Mouse (Mus musculus) v-Abl transformed pro-B cells (cell line): ENCODE measurements around the gene Acpp.

Experiments
- in situ Hi-C, 2 experiments: fragments of 400-800 bp; cut with MboI; formaldehyde crosslinking; loops; one replicate each; pipeline ENCODE4 v1.15.1; 2025; ENCODE audit not compliant: unreplicated experiment in 2 of 2

Gene Acpp

GRCm38 (mm10) chr9:104306734-104307133 is 30.8 kb downstream of the Acpp start:
- in situ Hi-C loops = loop anchor here (5.0 to 10.0 kb wide), 3 partner anchors 34 to 232 kb away; no protein-coding TSS in a partner anchor

- in situ Hi-C loops = loop anchor here (5.0 to 10.0 kb wide), 3 partner anchors 33 to 231 kb away; no protein-coding TSS in a partner anchor
Measured at GRCm38 (mm10) chr9:104305333-104306111, 32.0 kb downstream of the Acpp start.

- in situ Hi-C loops = loop anchor here (5.0 to 10.0 kb wide), 4 partner anchors 32 to 230 kb away; no protein-coding TSS in a partner anchor
Measured at GRCm38 (mm10) chr9:104304800-104305199, 32.7 kb downstream of the Acpp start.

- in situ Hi-C loops = loop anchor here in 1 of 2 experiments (5.0 to 10.0 kb wide), 2 partner anchors 97 to 230 kb away; no protein-coding TSS in a partner anchor
Measured at GRCm38 (mm10) chr9:104304376-104304775, 33.2 kb downstream of the Acpp start.

GRCm38 (mm10) chr9:104300569-104300968 is 37.0 kb downstream of the Acpp start:
- in situ Hi-C loops = loop anchor here in 1 of 2 experiments (5.0 to 10.0 kb wide), 2 partner anchors 93 to 226 kb away; no protein-coding TSS in a partner anchor

GRCm38 (mm10) chr9:104297041-104297440 is 40.5 kb downstream of the Acpp start:
- in situ Hi-C loops = loop anchor here (25.0 kb wide), 1 partner anchor 1090 kb away; the partner anchor contains the start of genes Aste1 (in 2 of the 2) and Nek11 (in 2 of the 2)

- in situ Hi-C loops = loop anchor here (25.0 kb wide), 1 partner anchor 1102 kb away; the partner anchor contains the start of genes Aste1 (in 2 of the 2) and Nek11 (in 2 of the 2)
Measured at GRCm38 (mm10) chr9:104284934-104285333, 52.6 kb downstream of the Acpp start.

GRCm38 (mm10) chr9:104282536-104282935 is 55.0 kb downstream of the Acpp start:
- in situ Hi-C loops = loop anchor here (25.0 kb wide), 1 partner anchor 1105 kb away; the partner anchor contains the start of genes Aste1 (in 2 of the 2) and Nek11 (in 2 of the 2)

- in situ Hi-C loops = loop anchor here (25.0 kb wide), 1 partner anchor 1106 kb away; the partner anchor contains the start of genes Aste1 (in 2 of the 2) and Nek11 (in 2 of the 2)
Measured at GRCm38 (mm10) chr9:104281737-104282136, 55.8 kb downstream of the Acpp start.

- in situ Hi-C loops = loop anchor here (25.0 kb wide), 1 partner anchor 1106 kb away; the partner anchor contains the start of genes Aste1 (in 2 of the 2) and Nek11 (in 2 of the 2)
Measured at GRCm38 (mm10) chr9:104280725-104281495, 56.6 kb downstream of the Acpp start.

- in situ Hi-C loops = loop anchor here (5.0 to 25.0 kb wide), 4 partner anchors 97 to 1110 kb away; partner anchors contain the start of genes Aste1 (in 2 of the 2), Nek11 (in 2 of the 2) and Nphp3 (in 1 of the 2)
Measured at GRCm38 (mm10) chr9:104277528-104278162, 59.9 kb downstream of the Acpp start.

GRCm38 (mm10) chr9:104275084-104275785 is 62.3 kb downstream of the Acpp start:
- in situ Hi-C loops = loop anchor here (5.0 to 25.0 kb wide), 4 partner anchors 100 to 1112 kb away; partner anchors contain the start of genes Aste1 (in 2 of the 2), Nek11 (in 2 of the 2) and Nphp3 (in 1 of the 2)

GRCm38 (mm10) chr9:104272057-104272456 is 65.5 kb downstream of the Acpp start:
- in situ Hi-C loops = loop anchor here (5.0 to 25.0 kb wide), 5 partner anchors 35 to 810 kb away; partner anchors contain the start of gene Nphp3 (in 1 of the 2)

- in situ Hi-C loops = loop anchor here (5.0 to 25.0 kb wide), 5 partner anchors 36 to 809 kb away; partner anchors contain the start of gene Nphp3 (in 1 of the 2)
Measured at GRCm38 (mm10) chr9:104271642-104272041, 65.9 kb downstream of the Acpp start.

- in situ Hi-C loops = loop anchor here (5.0 to 25.0 kb wide), 5 partner anchors 37 to 808 kb away; partner anchors contain the start of gene Nphp3 (in 1 of the 2)
Measured at GRCm38 (mm10) chr9:104269944-104270343, 67.6 kb downstream of the Acpp start.

GRCm38 (mm10) chr9:104269349-104269871 is 68.1 kb downstream of the Acpp start:
- in situ Hi-C loops = loop anchor here in 1 of 2 experiments (25.0 kb wide), 1 partner anchor 807 kb away; no protein-coding TSS in a partner anchor

GRCm38 (mm10) chr9:104264567-104264966 is 73.0 kb downstream of the Acpp start:
- in situ Hi-C loops = loop anchor here in 1 of 2 experiments (25.0 kb wide), 1 partner anchor 802 kb away; no protein-coding TSS in a partner anchor

- in situ Hi-C loops = loop anchor here in 1 of 2 experiments (25.0 kb wide), 1 partner anchor 801 kb away; no protein-coding TSS in a partner anchor
Measured at GRCm38 (mm10) chr9:104262823-104263352, 74.7 kb downstream of the Acpp start, which contains the start of gene Dnajc13. Gene Dnajc13, minus strand, starts transcription at chr9:104262930.
